Mouse (Mus musculus): ENCODE data around the gene Irgm2. TPM values are rescaled to one million over a fixed set of nuclear protein-coding genes. Genes with fewer than 3 reads are reported as not detected.

Irgm2 gene
- polyA plus RNA-seq, 1 experiment, result 18.3 TPM

GRCm38 (mm10) chr11:58263516-58263915 is 64.1 kb downstream of the Irgm2 start:
- WGBS, result 82% methylated on average over 2 of the region's 2 CpGs
- no peak overlapping the region for H3K27ac ChIP-seq (ENCODE audit: insufficient read depth, low read length)
- DNase-seq (ENCODE audit: low read depth in 1 of 2, low spot score in 2 of 2), result no peak
- no peaks in the 10 kb centered on the region for H3K4me1 ChIP-seq (ENCODE audit: control insufficient read depth, insufficient read depth, insufficient read length)
- H3K27me3 ChIP-seq (ENCODE audit: control insufficient read depth, insufficient read depth, low read length), result no peaks in the 10 kb centered on the region
- TF ChIP-seq POLR2A (IDR thresholded peaks at IDR 0.05; ENCODE audit: low read depth, low read length) (no peak), CTCF (IDR thresholded peaks at IDR 0.05; ENCODE audit: extremely low read depth, insufficient read depth, insufficient read length, insufficient replicate concordance) (no peak)
- H3K36me3 ChIP-seq (ENCODE audit: control insufficient read depth, insufficient read depth, low read length), result no peaks in the 10 kb centered on the region
- no peak overlapping the region for H3K4me3 ChIP-seq (ENCODE audit: extremely low read depth, insufficient read depth, insufficient read length)

- no peaks in the 10 kb centered on the region for H3K36me3 ChIP-seq (ENCODE audit: control insufficient read depth, insufficient read depth, low read length)
- 84% methylated on average over 9 of the region's 9 CpGs for WGBS
- no peak for TF ChIP-seq POLR2A (IDR thresholded peaks at IDR 0.05; ENCODE audit: low read depth, low read length)
- no peak for TF ChIP-seq CTCF (IDR thresholded peaks at IDR 0.05; ENCODE audit: extremely low read depth, insufficient read depth, insufficient read length, insufficient replicate concordance)
- H3K4me3 ChIP-seq (ENCODE audit: extremely low read depth, insufficient read depth, insufficient read length), result no peak overlapping the region
- no peaks in the 10 kb centered on the region for H3K27me3 ChIP-seq (ENCODE audit: control insufficient read depth, insufficient read depth, low read length)
- no peaks in the 10 kb centered on the region for H3K4me1 ChIP-seq (ENCODE audit: control insufficient read depth, insufficient read depth, insufficient read length)
- H3K27ac ChIP-seq (ENCODE audit: insufficient read depth, low read length), result no peak overlapping the region
- DNase-seq (ENCODE audit: low read depth in 1 of 2, low spot score in 2 of 2), result no peak
Observed at GRCm38 (mm10) chr11:58264546-58264945, 65.1 kb downstream of the Irgm2 start.

DNA sequence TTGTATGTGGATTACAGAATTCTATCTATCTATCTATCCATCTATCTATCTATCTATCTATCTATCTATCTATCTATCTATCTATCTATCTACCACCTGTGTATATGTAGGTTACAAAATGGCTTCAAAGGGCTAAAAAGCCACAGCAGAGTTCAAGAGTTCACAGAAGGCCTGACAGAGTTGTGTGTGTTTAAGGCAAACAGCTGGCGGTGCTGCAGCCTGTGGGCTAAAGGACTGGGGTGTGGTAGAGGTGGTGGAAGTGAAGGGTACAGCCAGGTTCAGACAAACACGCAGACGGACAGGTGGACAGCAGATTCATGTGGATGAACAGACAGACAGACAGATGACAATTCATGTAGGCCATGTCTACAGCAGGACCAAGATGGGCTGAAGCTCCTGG is 68.9 kb downstream of the Irgm2 start:
- H3K27ac ChIP-seq (ENCODE audit: insufficient read depth, low read length), result no peak overlapping the region
- no peaks in the 10 kb centered on the region for H3K4me1 ChIP-seq (ENCODE audit: control insufficient read depth, insufficient read depth, insufficient read length)
- no peaks in the 10 kb centered on the region for H3K36me3 ChIP-seq (ENCODE audit: control insufficient read depth, insufficient read depth, low read length)
- H3K4me3 ChIP-seq (ENCODE audit: extremely low read depth, insufficient read depth, insufficient read length), result no peak overlapping the region
- no peak for TF ChIP-seq CTCF (IDR thresholded peaks at IDR 0.05; ENCODE audit: extremely low read depth, insufficient read depth, insufficient read length, insufficient replicate concordance)
- H3K27me3 ChIP-seq (ENCODE audit: control insufficient read depth, insufficient read depth, low read length), result no peaks in the 10 kb centered on the region; the same call in 1 of the 2 replicates
- no peak for DNase-seq (ENCODE audit: low read depth in 1 of 2, low spot score in 2 of 2)
- WGBS, result 89% methylated on average over 3 of the region's 3 CpGs

Other genes with a start within 250 kb of the Irgm2 start
- gene Larp1, start 190.6 kb upstream of the Irgm2 start, polyA plus RNA-seq (2012; rRNA removed), result 26.3 and 31.5 TPM in 2 replicates
- 0.18 and 0.42 TPM in 2 replicates for gene Gm12248, start 106.5 kb upstream of the Irgm2 start, polyA plus RNA-seq (2012; rRNA removed)
- 38.6 and 41.1 TPM in 2 replicates for gene Cnot8, start 95.5 kb upstream of the Irgm2 start, polyA plus RNA-seq (2012; rRNA removed)
- gene Gemin5, start 31.1 kb upstream of the Irgm2 start, polyA plus RNA-seq (2012; rRNA removed), result 6.1 and 6.9 TPM in 2 replicates
- gene Mrpl22, start 28.0 kb upstream of the Irgm2 start, polyA plus RNA-seq (2012; rRNA removed), result 15.5 and 15.9 TPM in 2 replicates
- gene Igtp, start 62 bp upstream of the Irgm2 start, polyA plus RNA-seq (2012; rRNA removed), result 25.4 and 27.3 TPM in 2 replicates
- 0.53 and 0.63 TPM in 2 replicates for gene 4930438A08Rik, start 75.2 kb downstream of the Irgm2 start, polyA plus RNA-seq (2012; rRNA removed)
- 17.6 and 23.7 TPM in 2 replicates for gene Zfp692, start 107.5 kb downstream of the Irgm2 start, polyA plus RNA-seq (2012; rRNA removed)
- gene Zfp672, start 130.7 kb downstream of the Irgm2 start, polyA plus RNA-seq (2012; rRNA removed), result 17.5 and 23.3 TPM in 2 replicates
- 16.0 and 16.3 TPM in 2 replicates for gene Sh3bp5l, start 131.1 kb downstream of the Irgm2 start, polyA plus RNA-seq (2012; rRNA removed)
- gene Lypd8, start 179.4 kb downstream of the Irgm2 start, polyA plus RNA-seq (2012; rRNA removed), result 0.35 and 0.41 TPM in 2 replicates
- gene 1810065E05Rik, start 221.5 kb downstream of the Irgm2 start, polyA plus RNA-seq (2012; rRNA removed), result 0.08 TPM in 1 of 2 replicates, not detected in the other
- gene Gm12253, start 232.9 kb downstream of the Irgm2 start, polyA plus RNA-seq (2012; rRNA removed), result 0.08 and 0.11 TPM in 2 replicates

Measured in spleen, adult 2 months (tissue).